In the genomic region with DNA sequence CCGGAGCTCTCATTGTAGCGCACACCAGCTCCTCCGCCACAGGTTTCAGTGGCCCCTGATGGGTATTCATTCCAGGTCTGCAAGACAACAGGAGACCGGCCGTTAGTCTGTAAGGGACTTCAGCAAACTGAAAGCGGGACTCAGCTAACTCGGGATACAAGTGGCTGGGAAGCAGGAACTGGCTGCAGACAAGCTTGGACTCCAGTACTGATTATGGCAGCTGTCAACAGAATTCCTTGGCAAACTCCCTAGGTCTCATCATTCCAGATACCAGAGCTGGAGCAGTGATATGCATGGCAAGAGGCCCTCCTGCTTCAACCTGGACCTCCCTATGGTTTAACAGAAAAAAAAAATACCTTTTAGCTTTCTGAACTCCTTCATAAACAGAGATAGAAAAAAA, we compare ENCODE assay signal across 17 mouse cellular contexts. TPM values are rescaled to one million over a fixed set of nuclear protein-coding genes. Genes with fewer than 3 reads are reported as not detected.
DNase-seq lines count a peak whose midpoint lies in the region; ATAC-seq and TF ChIP-seq lines count a peak whose summit lies in the region.
"Had no signal": no experiment of that assay in that cellular context is flagged by ENCODE, and none has a peak within 500 bp of the region (broad histone marks: within the 10 kb centered on the region; RNA-seq: fewer than 3 reads in every experiment).

No protein-coding gene starts in this region.

- peak overlapping the region; percentile 46 for H3K4me2 ChIP-seq in heart, embryonic 14.5 days (ENCODE audit: low read length)
- peak overlapping the region; percentile 22; the same call in 1 of the 2 replicates for H3K4me2 ChIP-seq in forebrain, embryonic 15.5 days (replicated peaks)
- H3K4me2 ChIP-seq in midbrain, embryonic 11.5 days: peak overlapping the region; percentile 46
- H3K4me2 ChIP-seq in intestine, embryonic 15.5 days (replicated peaks): no peak overlapping the region
- H3K4me2 ChIP-seq: liver, embryonic 12.5 days had no signal

- no peak for TF ChIP-seq CTCF in brain, embryonic 14.5 days (IDR thresholded peaks at IDR 0.05; ENCODE audit: borderline replicate concordance, extremely low read depth, insufficient read depth, insufficient read length)

- H3K4me1 ChIP-seq in heart, embryonic 14.5 days (ENCODE audit: control insufficient read depth in 2 of 2, insufficient read depth in 2 of 2, low read length in 2 of 2): peaks cover 9 to 26% of the 10 kb centered on the region in 2 experiments
- peaks cover 30% of the 10 kb centered on the region for H3K4me1 ChIP-seq in forebrain, embryonic 15.5 days
- H3K4me1 ChIP-seq in midbrain, embryonic 11.5 days (ENCODE audit: control insufficient read depth, insufficient read depth, low read length): peaks cover 24% of the 10 kb centered on the region
- H3K4me1 ChIP-seq in intestine, embryonic 15.5 days (replicated peaks): peaks cover 10% of the 10 kb centered on the region

- no peaks in the 10 kb centered on the region for H3K27me3 ChIP-seq in heart, embryonic 14.5 days (ENCODE audit: control insufficient read depth, insufficient read depth, low read length)
- H3K27me3 ChIP-seq in forebrain, embryonic 15.5 days: no peaks in the 10 kb centered on the region
- no peaks in the 10 kb centered on the region for H3K27me3 ChIP-seq in midbrain, embryonic 11.5 days (ENCODE audit: control insufficient read depth, insufficient read depth, low read length)
- no peaks in the 10 kb centered on the region for H3K27me3 ChIP-seq in intestine, embryonic 15.5 days (replicated peaks)

- no peak overlapping the region for H3K4me3 ChIP-seq in heart, embryonic 14.5 days (ENCODE audit: control insufficient read depth in 1 of 2, insufficient read depth in 1 of 2, low read depth in 1 of 2, low read length in 2 of 2)
- H3K4me3 ChIP-seq in forebrain, embryonic 15.5 days: 0 out of 2 replicates have a peak overlapping the region, but pooled peaks have one; percentile 10
- H3K4me3 ChIP-seq in midbrain, embryonic 11.5 days (ENCODE audit: low read depth, low read length): 0 out of 2 replicates have a peak overlapping the region, but pooled peaks have one; percentile 9
- no peak overlapping the region for H3K4me3 ChIP-seq in intestine, embryonic 15.5 days (replicated peaks)
- H3K4me3 ChIP-seq: liver, embryonic 12.5 days had no signal

- no peak for ATAC-seq in heart, embryonic 14.5 days (ENCODE audit: insufficient number of reproducible peaks, insufficient read depth, low FRiP score, low read depth)
- ATAC-seq in forebrain, embryonic 15.5 days (replicated peaks): no peak
- no peak for ATAC-seq in midbrain, embryonic 11.5 days (ENCODE audit: low FRiP score)
- ATAC-seq in intestine, embryonic 15.5 days: no peak
- no peak for ATAC-seq in activated CD4-positive, CD25-positive, alpha-beta regulatory T cell, adult 4 months
- ATAC-seq: liver, embryonic 12.5 days had no signal

- intact Hi-C loops in heart, postnatal 14 days (cut with DNase I): no loop called here

- no peak for TF ChIP-seq POLR2A in brain, embryonic 14.5 days (IDR thresholded peaks at IDR 0.05; ENCODE audit: borderline replicate concordance, extremely low read depth, insufficient read depth, insufficient read length, poor library complexity, severe bottlenecking)

- H3K27ac ChIP-seq in heart, embryonic 14.5 days (replicated peaks in 1 of 2; ENCODE audit: control insufficient read depth in 1 of 2, insufficient read depth in 1 of 2, low read depth in 2 of 2, low read length in 2 of 2): peak overlapping the region; percentile 35 to 41; a peak in 1 of 4 replicates
- peak overlapping the region; percentile 72 for H3K27ac ChIP-seq in forebrain, embryonic 15.5 days (replicated peaks)
- H3K27ac ChIP-seq in midbrain, embryonic 11.5 days (ENCODE audit: low read depth, low read length): peak overlapping the region; percentile 83
- H3K27ac ChIP-seq in intestine, embryonic 15.5 days: no peak overlapping the region
- H3K27ac ChIP-seq: liver, embryonic 12.5 days had no signal

- no peak for DNase-seq in heart, postnatal 14 days
- DNase-seq in brain, embryonic 14.5 days (ENCODE audit: low read depth): peak; percentile 46
- no peak for DNase-seq in midbrain, embryonic 11.5 days (ENCODE audit: low spot score, missing footprints)
- no peak for DNase-seq in kidney, adult 8-10 months
- DNase-seq: adrenal gland, postnatal 36 days; cerebellum, adult 8-10 months; gastrocnemius, postnatal 25 days; kidney, adult 2 months; spleen, adult 18-20 months; thymus, postnatal 4 days had no signal

- no peaks in the 10 kb centered on the region for H3K36me3 ChIP-seq in heart, embryonic 14.5 days (ENCODE audit: control insufficient read depth, insufficient read depth, low read length)
- H3K36me3 ChIP-seq in forebrain, embryonic 15.5 days: no peaks in the 10 kb centered on the region
- H3K36me3 ChIP-seq in midbrain, embryonic 11.5 days (ENCODE audit: control insufficient read depth, insufficient read depth, low read length): no peaks in the 10 kb centered on the region
- H3K36me3 ChIP-seq in intestine, embryonic 15.5 days: no peaks in the 10 kb centered on the region
- H3K36me3 ChIP-seq: liver, embryonic 12.5 days had no signal

- peak overlapping the region; percentile 38; the same call in 1 of the 2 replicates for H3K9ac ChIP-seq in heart, embryonic 14.5 days (ENCODE audit: low read length)
- H3K9ac ChIP-seq in forebrain, embryonic 15.5 days (replicated peaks): no peak overlapping the region; the same call in 1 of the 2 replicates
- H3K9ac ChIP-seq in midbrain, embryonic 11.5 days (ENCODE audit: low read length): peak overlapping the region; percentile 49; the same call in 1 of the 2 replicates
- no peak overlapping the region for H3K9ac ChIP-seq in intestine, embryonic 15.5 days
- H3K9ac ChIP-seq: liver, embryonic 12.5 days had no signal

- 36% methylated on average over 7 of the region's 7 CpGs for WGBS in heart, embryonic 14.5 days
- WGBS in forebrain, embryonic 15.5 days: 55% methylated on average over 7 of the region's 7 CpGs
- 73% methylated on average over 7 of the region's 7 CpGs for WGBS in midbrain, embryonic 11.5 days
- WGBS in intestine, embryonic 15.5 days: 83% methylated on average over 7 of the region's 7 CpGs

- no peaks in the 10 kb centered on the region for H3K9me3 ChIP-seq in heart, embryonic 14.5 days (ENCODE audit: control insufficient read depth, low read length)
- H3K9me3 ChIP-seq in forebrain, embryonic 15.5 days: no peaks in the 10 kb centered on the region
- H3K9me3 ChIP-seq in midbrain, embryonic 11.5 days (ENCODE audit: control insufficient read depth, low read length): no peaks in the 10 kb centered on the region
- no peaks in the 10 kb centered on the region for H3K9me3 ChIP-seq in intestine, embryonic 15.5 days
- H3K9me3 ChIP-seq: liver, embryonic 12.5 days had no signal

RNA-seq across cellular contexts. Expression of gene Ccdc188, which starts 2.8 kb away (rescaled TPM):
- 0.30 TPM in 1 of 2 replicates, not detected in the other for polyA plus RNA-seq in heart, embryonic 14.5 days (2014; fragmentation: Nextera tagmentation; extraction: Ambion mirVana)
- not detected for total RNA-seq in heart, postnatal 14 days (2021)
- not detected in 2 replicates for polyA plus RNA-seq in brain, embryonic 14.5 days (2012; rRNA removed)
- polyA plus RNA-seq in forebrain, embryonic 15.5 days (2015; fragmentation: Nextera tagmentation; extraction: Ambion mirVana): 0.27 TPM in 1 of 2 replicates, not detected in the other
- not detected in 2 replicates for polyA plus RNA-seq in midbrain, embryonic 11.5 days (2014; fragmentation: Nextera tagmentation; extraction: Ambion mirVana)
- polyA plus RNA-seq in intestine, embryonic 15.5 days (2015; fragmentation: Nextera tagmentation; extraction: Ambion mirVana): not detected in 2 replicates
- not detected for polyA plus RNA-seq in activated CD4-positive, CD25-positive, alpha-beta regulatory T cell, adult 4 months (2017; shearing (Covaris generic))
- total RNA-seq: adrenal gland, postnatal 36 days; gastrocnemius, postnatal 25 days; layer of hippocampus, postnatal 14 days; megakaryocyte, adult 5-6 weeks had no signal
- polyA plus RNA-seq: kidney, adult 2 months; liver, embryonic 12.5 days had no signal

RNA-seq across cellular contexts. Expression of gene Zdhhc8, which starts 20.1 kb away (rescaled TPM):
- polyA plus RNA-seq in heart, embryonic 14.5 days (2014; fragmentation: Nextera tagmentation; extraction: Ambion mirVana): 16.4 and 22.5 TPM in 2 replicates
- 10 to 100 TPM; 26.4 to 29.6 TPM for total RNA-seq in heart, postnatal 14 days (2021)
- polyA plus RNA-seq in brain, embryonic 14.5 days (2012; rRNA removed): 60.4 and 69.0 TPM in 2 replicates
- polyA plus RNA-seq in forebrain, embryonic 15.5 days (2015; fragmentation: Nextera tagmentation; extraction: Ambion mirVana): 17.9 and 18.9 TPM in 2 replicates
- polyA plus RNA-seq in midbrain, embryonic 11.5 days (2014; fragmentation: Nextera tagmentation; extraction: Ambion mirVana): 7.1 and 8.4 TPM in 2 replicates
- polyA plus RNA-seq in intestine, embryonic 15.5 days (2015; fragmentation: Nextera tagmentation; extraction: Ambion mirVana): 11.5 and 11.6 TPM in 2 replicates
- 1 to 10 TPM; 1.7 to 2.7 TPM for polyA plus RNA-seq in activated CD4-positive, CD25-positive, alpha-beta regulatory T cell, adult 4 months (2017; shearing (Covaris generic))

RNA-seq across cellular contexts. Expression of gene Trmt2a, which starts 33.6 kb away (rescaled TPM):
- polyA plus RNA-seq in heart, embryonic 14.5 days (2014; fragmentation: Nextera tagmentation; extraction: Ambion mirVana): 39.8 and 48.4 TPM in 2 replicates
- 10 to 100 TPM; 21.8 to 24.9 TPM for total RNA-seq in heart, postnatal 14 days (2021)
- polyA plus RNA-seq in brain, embryonic 14.5 days (2012; rRNA removed): 83.5 and 111 TPM in 2 replicates
- 114 and 119 TPM in 2 replicates for polyA plus RNA-seq in forebrain, embryonic 15.5 days (2015; fragmentation: Nextera tagmentation; extraction: Ambion mirVana)
- 90.4 and 104 TPM in 2 replicates for polyA plus RNA-seq in midbrain, embryonic 11.5 days (2014; fragmentation: Nextera tagmentation; extraction: Ambion mirVana)
- polyA plus RNA-seq in intestine, embryonic 15.5 days (2015; fragmentation: Nextera tagmentation; extraction: Ambion mirVana): 102 and 107 TPM in 2 replicates
- polyA plus RNA-seq in activated CD4-positive, CD25-positive, alpha-beta regulatory T cell, adult 4 months (2017; shearing (Covaris generic)): 10 to 100 TPM; 27.7 to 46.5 TPM

RNA-seq across cellular contexts. Expression of gene Ranbp1, which starts 33.7 kb away (rescaled TPM):
- 354 and 357 TPM in 2 replicates for polyA plus RNA-seq in heart, embryonic 14.5 days (2014; fragmentation: Nextera tagmentation; extraction: Ambion mirVana)
- total RNA-seq in heart, postnatal 14 days (2021): 10 to 100 TPM; 43.6 to 52.4 TPM
- polyA plus RNA-seq in brain, embryonic 14.5 days (2012; rRNA removed): 177 and 190 TPM in 2 replicates
- polyA plus RNA-seq in forebrain, embryonic 15.5 days (2015; fragmentation: Nextera tagmentation; extraction: Ambion mirVana): 441 and 464 TPM in 2 replicates
- polyA plus RNA-seq in midbrain, embryonic 11.5 days (2014; fragmentation: Nextera tagmentation; extraction: Ambion mirVana): 1,256 and 1,339 TPM in 2 replicates
- polyA plus RNA-seq in intestine, embryonic 15.5 days (2015; fragmentation: Nextera tagmentation; extraction: Ambion mirVana): 535 and 668 TPM in 2 replicates
- 100 to 1,000 TPM; 186 to 213 TPM for polyA plus RNA-seq in activated CD4-positive, CD25-positive, alpha-beta regulatory T cell, adult 4 months (2017; shearing (Covaris generic))

RNA-seq across cellular contexts. Expression of gene Gm49776, which starts 43.3 kb away (rescaled TPM):
- 0.88 and 3.6 TPM in 2 replicates for polyA plus RNA-seq in heart, embryonic 14.5 days (2014; fragmentation: Nextera tagmentation; extraction: Ambion mirVana)
- total RNA-seq in heart, postnatal 14 days (2021): not detected
- polyA plus RNA-seq in brain, embryonic 14.5 days (2012; rRNA removed): 0.14 TPM in 1 of 2 replicates, not detected in the other
- 3.1 and 6.6 TPM in 2 replicates for polyA plus RNA-seq in forebrain, embryonic 15.5 days (2015; fragmentation: Nextera tagmentation; extraction: Ambion mirVana)
- polyA plus RNA-seq in midbrain, embryonic 11.5 days (2014; fragmentation: Nextera tagmentation; extraction: Ambion mirVana): 1.4 TPM in 1 of 2 replicates, not detected in the other
- polyA plus RNA-seq in intestine, embryonic 15.5 days (2015; fragmentation: Nextera tagmentation; extraction: Ambion mirVana): 3.3 TPM in 1 of 2 replicates, not detected in the other
- not detected for polyA plus RNA-seq in activated CD4-positive, CD25-positive, alpha-beta regulatory T cell, adult 4 months (2017; shearing (Covaris generic))
- total RNA-seq: gastrocnemius, postnatal 25 days; layer of hippocampus, postnatal 14 days; megakaryocyte, adult 5-6 weeks had no signal
- polyA plus RNA-seq: kidney, adult 2 months; liver, embryonic 12.5 days had no signal

Comparison
In these comparisons a context has a peak if more than half of its experiments do, and no peak if none do; other contexts are left out.
1. H3K4me3 ChIP-seq: peak in forebrain, embryonic 15.5 days (single experiment) and midbrain, embryonic 11.5 days (single experiment); none in heart, embryonic 14.5 days (0 of 2) and intestine, embryonic 15.5 days (single experiment).
2. H3K9ac ChIP-seq: peak in heart, embryonic 14.5 days (single experiment) and midbrain, embryonic 11.5 days (single experiment); none in forebrain, embryonic 15.5 days (single experiment) and intestine, embryonic 15.5 days (single experiment).